Mouse (Mus musculus): ENCODE data around the gene Nmrk1. TPM values are rescaled to one million over a fixed set of nuclear protein-coding genes. Genes with fewer than 3 reads are reported as not detected.

The Nmrk1 gene
- polyA plus RNA-seq, 1 experiment from 2014 or later, result 8.8 TPM

GRCm38 (mm10) chr19:18600611-18601010, 31.1 kb upstream of the Nmrk1 start:
- H3K27ac ChIP-seq (ENCODE audit: low read depth, low read length), result no peak overlapping the region
- no peak overlapping the region for H3K9ac ChIP-seq (ENCODE audit: low read depth, low read length)
- H3K9me3 ChIP-seq (ENCODE audit: control insufficient read depth, low read length), result no peaks in the 10 kb centered on the region
- no peaks in the 10 kb centered on the region for H3K27me3 ChIP-seq (ENCODE audit: control insufficient read depth, insufficient read depth, low read length)
- ATAC-seq (ENCODE audit: low FRiP score) (no peak), DNase-seq (ENCODE audit: low spot score) (no peak)
- no peak overlapping the region for H3K4me3 ChIP-seq (ENCODE audit: low read depth, low read length)
- H3K36me3 ChIP-seq (ENCODE audit: control insufficient read depth, insufficient read depth, low read length), result no peaks in the 10 kb centered on the region
- no peaks in the 10 kb centered on the region for H3K4me1 ChIP-seq (replicated peaks; ENCODE audit: control insufficient read depth, insufficient read depth, low read length)
- WGBS, result 94% methylated on average over 9 of the region's 9 CpGs
- no peak overlapping the region for H3K4me2 ChIP-seq (replicated peaks; ENCODE audit: low read depth, low read length)

GRCm38 (mm10) chr19:18603011-18603410, 28.7 kb upstream of the Nmrk1 start:
- Histone ChIP-seq H3K4me1 (replicated peaks; ENCODE audit: control insufficient read depth, insufficient read depth, low read length) (no peaks in the 10 kb centered on the region), H3K27me3 (ENCODE audit: control insufficient read depth, insufficient read depth, low read length) (no peaks in the 10 kb centered on the region), H3K4me2 (replicated peaks; ENCODE audit: low read depth, low read length) (no peak overlapping the region), H3K9ac (ENCODE audit: low read depth, low read length) (no peak overlapping the region), H3K36me3 (ENCODE audit: control insufficient read depth, insufficient read depth, low read length) (no peaks in the 10 kb centered on the region), H3K9me3 (ENCODE audit: control insufficient read depth, low read length) (no peaks in the 10 kb centered on the region), H3K27ac (ENCODE audit: low read depth, low read length) (no peak overlapping the region), H3K4me3 (ENCODE audit: low read depth, low read length) (no peak overlapping the region)
- ATAC-seq (ENCODE audit: low FRiP score) (no peak), DNase-seq (ENCODE audit: low spot score) (no peak)
- WGBS, result 82% methylated on average over 6 of the region's 6 CpGs

GRCm38 (mm10) chr19:18607907-18608306, 23.8 kb upstream of the Nmrk1 start:
- WGBS, result 56% methylated on average over 7 of the region's 7 CpGs
- no peak for ATAC-seq (ENCODE audit: low FRiP score)
- H3K4me3 ChIP-seq (ENCODE audit: low read depth, low read length), result no peak overlapping the region

GRCm38 (mm10) chr19:18608975-18609374, 22.8 kb upstream of the Nmrk1 start:
- H3K9ac ChIP-seq (ENCODE audit: low read depth, low read length), result no peak overlapping the region
- H3K36me3 ChIP-seq (ENCODE audit: control insufficient read depth, insufficient read depth, low read length), result no peaks in the 10 kb centered on the region
- H3K4me1 ChIP-seq (replicated peaks; ENCODE audit: control insufficient read depth, insufficient read depth, low read length), result no peaks in the 10 kb centered on the region
- ATAC-seq (ENCODE audit: low FRiP score) (no peak), DNase-seq (ENCODE audit: low spot score) (no peak)
- no peak overlapping the region for H3K27ac ChIP-seq (ENCODE audit: low read depth, low read length)
- no peak overlapping the region for H3K4me2 ChIP-seq (replicated peaks; ENCODE audit: low read depth, low read length)
- 65% methylated on average over 6 of the region's 6 CpGs for WGBS
- no peak overlapping the region for H3K4me3 ChIP-seq (ENCODE audit: low read depth, low read length)
- H3K9me3 ChIP-seq (ENCODE audit: control insufficient read depth, low read length), result no peaks in the 10 kb centered on the region
- no peaks in the 10 kb centered on the region for H3K27me3 ChIP-seq (ENCODE audit: control insufficient read depth, insufficient read depth, low read length)

More at GRCm38 (mm10) chr19:18607907-18608306, 23.8 kb upstream of the Nmrk1 start:
- no peaks in the 10 kb centered on the region for H3K27me3 ChIP-seq (ENCODE audit: control insufficient read depth, insufficient read depth, low read length)
- H3K9ac ChIP-seq (ENCODE audit: low read depth, low read length), result no peak overlapping the region
- H3K9me3 ChIP-seq (ENCODE audit: control insufficient read depth, low read length), result no peaks in the 10 kb centered on the region
- no peak overlapping the region for H3K4me2 ChIP-seq (replicated peaks; ENCODE audit: low read depth, low read length)
- no peak overlapping the region for H3K27ac ChIP-seq (ENCODE audit: low read depth, low read length)
- H3K36me3 ChIP-seq (ENCODE audit: control insufficient read depth, insufficient read depth, low read length), result no peaks in the 10 kb centered on the region
- no peaks in the 10 kb centered on the region for H3K4me1 ChIP-seq (replicated peaks; ENCODE audit: control insufficient read depth, insufficient read depth, low read length)
- DNase-seq (ENCODE audit: low spot score), result no peak

- Histone ChIP-seq H3K9me3 (ENCODE audit: control insufficient read depth, low read length) (no peaks in the 10 kb centered on the region), H3K4me2 (replicated peaks; ENCODE audit: low read depth, low read length) (no peak overlapping the region), H3K27ac (ENCODE audit: low read depth, low read length) (no peak overlapping the region), H3K36me3 (ENCODE audit: control insufficient read depth, insufficient read depth, low read length) (no peaks in the 10 kb centered on the region), H3K4me3 (ENCODE audit: low read depth, low read length) (no peak overlapping the region), H3K9ac (ENCODE audit: low read depth, low read length) (no peak overlapping the region), H3K4me1 (replicated peaks; ENCODE audit: control insufficient read depth, insufficient read depth, low read length) (no peaks in the 10 kb centered on the region), H3K27me3 (ENCODE audit: control insufficient read depth, insufficient read depth, low read length) (no peaks in the 10 kb centered on the region)
- ATAC-seq (ENCODE audit: low FRiP score) (no peak), DNase-seq (ENCODE audit: low spot score) (no peak)
- WGBS, result 86% methylated on average over 7 of the region's 7 CpGs
Measured at GRCm38 (mm10) chr19:18614337-18614736, 17.4 kb upstream of the Nmrk1 start.

- Histone ChIP-seq H3K4me1 (replicated peaks; ENCODE audit: control insufficient read depth, insufficient read depth, low read length) (no peaks in the 10 kb centered on the region), H3K4me2 (replicated peaks; ENCODE audit: low read depth, low read length) (no peak overlapping the region), H3K9ac (ENCODE audit: low read depth, low read length) (no peak overlapping the region), H3K27me3 (ENCODE audit: control insufficient read depth, insufficient read depth, low read length) (no peaks in the 10 kb centered on the region), H3K36me3 (ENCODE audit: control insufficient read depth, insufficient read depth, low read length) (no peaks in the 10 kb centered on the region), H3K9me3 (ENCODE audit: control insufficient read depth, low read length) (no peaks in the 10 kb centered on the region), H3K4me3 (ENCODE audit: low read depth, low read length) (no peak overlapping the region), H3K27ac (ENCODE audit: low read depth, low read length) (no peak overlapping the region)
- DNase-seq (ENCODE audit: low spot score) (no peak), ATAC-seq (ENCODE audit: low FRiP score) (no peak)
- 72% methylated on average over 9 of the region's 9 CpGs for WGBS
Measured at GRCm38 (mm10) chr19:18615680-18616240, 16.0 kb upstream of the Nmrk1 start.

GRCm38 (mm10) chr19:18617504-18617903, 14.2 kb upstream of the Nmrk1 start:
- DNase-seq (ENCODE audit: low spot score) (no peak), ATAC-seq (ENCODE audit: low FRiP score) (no peak)

GRCm38 (mm10) chr19:18619060-18619459, 12.7 kb upstream of the Nmrk1 start:
- no peak overlapping the region for H3K9ac ChIP-seq (ENCODE audit: low read depth, low read length)
- no peak for ATAC-seq (ENCODE audit: low FRiP score)
- no peaks in the 10 kb centered on the region for H3K27me3 ChIP-seq (ENCODE audit: control insufficient read depth, insufficient read depth, low read length)
- H3K27ac ChIP-seq (ENCODE audit: low read depth, low read length), result no peak overlapping the region
- no peaks in the 10 kb centered on the region for H3K9me3 ChIP-seq (ENCODE audit: control insufficient read depth, low read length)
- no peak for DNase-seq (ENCODE audit: low spot score)
- no peak overlapping the region for H3K4me2 ChIP-seq (replicated peaks; ENCODE audit: low read depth, low read length)
- no peaks in the 10 kb centered on the region for H3K4me1 ChIP-seq (replicated peaks; ENCODE audit: control insufficient read depth, insufficient read depth, low read length)
- H3K36me3 ChIP-seq (ENCODE audit: control insufficient read depth, insufficient read depth, low read length), result no peaks in the 10 kb centered on the region
- H3K4me3 ChIP-seq (ENCODE audit: low read depth, low read length), result no peak overlapping the region
- 78% methylated on average over 5 of the region's 5 CpGs for WGBS

More at GRCm38 (mm10) chr19:18617504-18617903, 14.2 kb upstream of the Nmrk1 start:
- Histone ChIP-seq H3K27ac (ENCODE audit: low read depth, low read length) (no peak overlapping the region), H3K9ac (ENCODE audit: low read depth, low read length) (no peak overlapping the region), H3K27me3 (ENCODE audit: control insufficient read depth, insufficient read depth, low read length) (no peaks in the 10 kb centered on the region), H3K4me3 (ENCODE audit: low read depth, low read length) (no peak overlapping the region), H3K4me2 (replicated peaks; ENCODE audit: low read depth, low read length) (no peak overlapping the region), H3K9me3 (ENCODE audit: control insufficient read depth, low read length) (no peaks in the 10 kb centered on the region), H3K36me3 (ENCODE audit: control insufficient read depth, insufficient read depth, low read length) (no peaks in the 10 kb centered on the region), H3K4me1 (replicated peaks; ENCODE audit: control insufficient read depth, insufficient read depth, low read length) (no peaks in the 10 kb centered on the region)
- WGBS, result 90% methylated on average over 1 of the region's 1 CpGs

GRCm38 (mm10) chr19:18619691-18620090, 12.1 kb upstream of the Nmrk1 start:
- DNase-seq (ENCODE audit: low spot score) (no peak), ATAC-seq (ENCODE audit: low FRiP score) (no peak)
- Histone ChIP-seq H3K4me1 (replicated peaks; ENCODE audit: control insufficient read depth, insufficient read depth, low read length) (no peaks in the 10 kb centered on the region), H3K9me3 (ENCODE audit: control insufficient read depth, low read length) (no peaks in the 10 kb centered on the region), H3K36me3 (ENCODE audit: control insufficient read depth, insufficient read depth, low read length) (no peaks in the 10 kb centered on the region), H3K27me3 (ENCODE audit: control insufficient read depth, insufficient read depth, low read length) (no peaks in the 10 kb centered on the region), H3K27ac (ENCODE audit: low read depth, low read length) (no peak overlapping the region), H3K9ac (ENCODE audit: low read depth, low read length) (no peak overlapping the region), H3K4me3 (ENCODE audit: low read depth, low read length) (no peak overlapping the region), H3K4me2 (replicated peaks; ENCODE audit: low read depth, low read length) (no peak overlapping the region)
- 95% methylated on average over 1 of the region's 1 CpGs for WGBS

Measured in hindbrain, embryonic 11.5 days (tissue).